Mouse (Mus musculus): ENCODE results near the gene Nup107.

DNA sequence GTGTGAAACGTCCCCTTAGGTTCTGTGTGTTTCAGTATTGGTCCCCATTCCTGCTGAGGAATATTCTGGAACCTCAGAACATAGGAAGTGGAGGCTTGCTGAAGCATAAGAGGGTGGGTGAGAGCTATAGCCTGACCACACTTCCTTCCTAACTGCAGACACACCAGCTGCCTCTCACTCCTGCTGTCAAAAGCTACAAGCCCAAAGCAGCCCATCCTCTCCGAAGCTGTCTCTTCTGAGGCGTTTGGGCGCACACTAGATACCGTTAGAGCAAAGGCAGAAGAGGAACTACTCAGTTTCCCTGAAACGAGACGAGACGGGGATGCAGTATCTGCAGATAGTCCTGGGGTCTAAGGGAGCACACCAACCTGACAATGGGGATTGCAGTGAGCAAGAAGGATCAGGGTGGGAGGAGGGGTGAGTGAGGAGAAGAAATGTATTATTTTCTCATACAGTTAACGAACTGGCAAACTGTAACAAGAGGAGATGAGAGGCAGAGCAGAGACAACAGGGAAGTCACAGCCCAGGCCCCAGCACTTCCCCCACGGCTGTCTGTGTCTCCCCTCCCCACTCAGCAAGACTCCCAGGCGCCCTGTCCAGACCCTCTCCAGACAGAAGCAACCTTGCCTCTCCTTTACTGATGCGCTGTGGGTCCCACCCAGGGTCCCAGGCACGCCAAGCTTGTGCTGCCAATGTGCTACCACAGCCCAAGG, 37.3 kb downstream of the Nup107 start:
- TF ChIP-seq POLR2A (IDR thresholded peaks at IDR 0.05; ENCODE audit: borderline replicate concordance, insufficient read depth, low read length) (no peak), CTCF (IDR thresholded peaks at IDR 0.05; ENCODE audit: borderline replicate concordance, insufficient read depth, low read depth, low read length) (no peak)

All from cerebellum, adult 2 months (tissue).